Mouse (Mus musculus) cerebellum, adult 11-12 months (tissue): ENCODE results near the gene Arf1.
"Not testable (repeated sequence)": the region's sequence is repeated elsewhere in the genome, so short reads cannot be mapped to it uniquely, and the experiment has no call there.

Experiments
- DNase-seq: peaks from one replicate; pipeline ENCODE4 v3.0.0; 2022

The Arf1 gene

GRCm38 (mm10) chr11:59225167-59225566, 2.9 kb downstream of the Arf1 start:
- no peak for DNase-seq

DNA sequence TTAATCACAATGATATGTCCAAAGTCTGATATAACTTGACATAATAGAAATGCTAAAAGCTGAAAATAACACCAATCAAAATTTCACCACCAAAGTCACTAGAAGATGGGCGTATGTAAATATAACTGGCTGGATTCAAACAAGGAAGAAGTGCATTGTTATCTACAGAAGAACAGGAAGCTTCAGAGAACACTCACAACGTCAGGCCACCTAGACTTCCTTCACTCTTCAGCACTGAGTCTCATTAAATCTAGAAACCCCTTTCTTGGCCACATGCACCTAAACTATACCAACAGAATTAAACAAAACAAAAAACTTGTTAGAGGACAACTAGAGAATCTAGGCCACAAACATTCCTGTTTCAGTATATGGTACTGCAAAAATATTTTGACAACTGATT, 3.6 kb downstream of the Arf1 start:
- no peak for DNase-seq

- DNase-seq: no peak
Observed at GRCm38 (mm10) chr11:59224025-59224424, 4.0 kb downstream of the Arf1 start.

DNA sequence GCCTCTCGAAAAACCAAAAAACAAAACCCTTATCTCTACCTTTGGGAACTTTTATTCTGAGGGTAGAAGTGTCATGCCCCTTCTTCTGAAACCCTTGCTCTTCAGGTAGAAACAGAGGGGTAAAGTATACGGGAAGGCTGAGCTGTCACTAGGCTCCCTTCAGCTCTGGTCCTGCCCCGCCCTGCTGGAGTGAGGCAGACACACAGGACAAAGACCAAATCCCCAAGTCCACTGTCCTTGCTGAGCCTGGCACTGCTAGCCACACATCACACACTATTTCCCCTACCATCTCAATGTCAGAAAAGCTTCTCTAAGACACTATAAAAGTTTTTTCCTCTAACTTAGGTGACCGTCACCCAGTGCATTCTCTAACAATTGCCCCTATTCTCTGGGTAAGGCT, 5.8 kb downstream of the Arf1 start:
- no peak for DNase-seq

DNA sequence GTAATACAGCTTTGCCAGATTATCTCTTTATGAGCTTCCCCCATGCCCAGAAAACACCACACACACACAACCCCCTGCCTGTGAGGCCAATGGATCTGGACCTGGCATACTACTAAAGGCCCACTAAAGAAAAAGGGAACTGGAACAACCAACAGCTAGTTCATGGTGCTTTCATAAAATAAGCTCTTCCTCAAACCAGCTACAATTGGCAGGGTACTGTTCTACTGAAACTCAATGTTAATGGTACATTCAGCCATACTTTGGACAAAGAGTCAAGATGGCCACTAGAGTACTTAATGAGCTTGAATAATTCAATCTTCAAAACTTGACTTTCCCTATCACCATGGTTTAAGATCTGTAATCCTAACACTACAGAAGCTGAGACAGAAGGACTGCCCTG, 6.5 kb downstream of the Arf1 start:
- no peak for DNase-seq

DNA sequence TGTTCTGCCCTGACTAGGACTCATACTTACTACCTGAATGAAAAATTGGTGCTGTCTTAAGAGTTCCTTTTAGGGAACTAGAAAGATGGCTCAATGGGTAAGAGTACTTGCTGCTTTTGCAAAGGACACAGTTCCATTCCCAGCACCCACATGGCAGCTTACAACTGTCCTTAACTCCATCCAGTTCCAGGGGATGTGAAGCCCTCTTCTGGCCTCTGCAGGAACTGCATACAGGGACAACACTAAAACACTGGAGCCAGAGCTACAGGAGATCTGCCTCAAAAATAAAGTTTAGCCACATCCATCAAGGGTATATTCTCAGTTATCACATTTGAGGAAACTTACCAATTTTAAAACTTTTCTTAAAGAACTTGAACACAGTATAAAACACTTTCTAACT, 9.0 kb downstream of the Arf1 start:
- DNase-seq: no peak

GRCm38 (mm10) chr11:59218389-59218998, 9.6 kb downstream of the Arf1 start:
- no peak for DNase-seq

- no peak for DNase-seq
Observed at GRCm38 (mm10) chr11:59216955-59217354, 11.1 kb downstream of the Arf1 start.

- no peak for DNase-seq
Observed at GRCm38 (mm10) chr11:59212892-59213494, 15.1 kb downstream of the Arf1 start.

- DNase-seq: not testable (repeated sequence)
Observed at GRCm38 (mm10) chr11:59212320-59212719, 15.8 kb downstream of the Arf1 start.

GRCm38 (mm10) chr11:59211561-59211960, 16.5 kb downstream of the Arf1 start:
- not testable (repeated sequence) for DNase-seq

- DNase-seq: no peak
Observed at GRCm38 (mm10) chr11:59210020-59210419, 18.1 kb downstream of the Arf1 start.

- no peak for DNase-seq
Observed at GRCm38 (mm10) chr11:59209580-59209979, 18.5 kb downstream of the Arf1 start.

DNA sequence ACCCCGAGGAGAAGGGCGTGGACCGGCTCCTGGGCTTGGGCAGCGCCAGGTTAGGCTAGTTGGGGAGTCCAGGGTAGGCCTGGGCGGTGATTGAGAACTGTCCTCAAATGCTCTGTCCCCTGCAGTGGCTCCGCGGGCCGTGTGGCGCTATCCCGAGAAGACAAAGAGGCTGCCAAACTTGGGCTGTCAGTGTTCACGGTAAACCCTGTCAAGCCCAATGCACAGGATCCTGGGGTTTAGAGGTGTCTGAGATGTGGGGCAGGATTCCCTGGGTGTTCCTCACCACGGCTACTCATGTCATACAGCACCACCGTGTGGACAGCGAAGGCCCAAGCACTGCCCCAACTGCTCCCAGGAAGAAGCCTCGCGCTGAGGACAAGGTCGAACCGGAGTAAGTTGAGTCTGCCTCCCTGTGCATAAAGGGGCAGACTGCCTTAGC, 19.0 kb downstream of the Arf1 start:
- peak; percentile 71 for DNase-seq

GRCm38 (mm10) chr11:59208153-59208831, 19.8 kb downstream of the Arf1 start, which contains the start of gene 2310033P09Rik:
Gene 2310033P09Rik (plus strand): TSS chr11:59208321.
- DNase-seq: peak; percentile 96

- peak; percentile 90 for DNase-seq
Observed at GRCm38 (mm10) chr11:59202081-59202995, 25.7 kb downstream of the Arf1 start, which contains the start of gene Mrpl55. Gene Mrpl55 (plus strand): TSS chr11:59202486.

DNA sequence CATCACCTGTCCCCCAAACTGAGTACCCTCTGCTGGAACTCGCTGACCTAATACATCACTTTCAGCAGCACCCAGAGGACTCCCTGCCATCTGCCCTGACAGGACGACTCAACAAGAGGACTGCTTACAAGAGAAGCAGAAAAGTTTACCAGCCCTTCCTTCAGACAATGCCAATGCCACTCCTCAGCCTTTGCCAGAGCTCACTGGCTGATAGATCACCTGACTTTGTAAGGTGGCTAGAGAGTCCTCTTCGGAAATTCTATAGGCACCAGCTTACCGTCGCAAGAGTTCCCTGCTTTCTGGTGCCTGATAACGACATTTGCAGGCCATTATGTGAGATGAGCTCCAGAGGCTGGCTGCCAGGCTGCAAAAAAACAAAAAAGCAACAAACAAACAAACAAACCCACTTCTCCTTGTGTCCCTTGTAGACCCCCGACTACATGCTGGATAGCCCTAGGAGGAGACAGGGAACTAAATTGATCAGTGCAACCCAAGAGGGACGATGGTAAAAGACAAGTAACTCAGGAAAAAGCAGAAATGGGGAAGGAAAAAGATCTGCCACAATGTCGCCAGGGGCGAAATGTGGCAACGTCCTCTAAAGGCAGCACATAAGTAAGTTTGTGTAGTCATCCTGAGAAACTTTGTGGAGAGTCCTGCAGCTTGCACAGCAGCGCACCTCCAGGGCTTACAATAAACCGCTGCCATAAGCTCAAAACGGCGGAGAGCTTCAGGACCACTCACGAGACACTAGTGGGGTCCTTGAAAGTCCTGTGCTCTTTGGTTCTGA, 26.7 kb downstream of the Arf1 start:
- DNase-seq: peak; percentile 31

DNA sequence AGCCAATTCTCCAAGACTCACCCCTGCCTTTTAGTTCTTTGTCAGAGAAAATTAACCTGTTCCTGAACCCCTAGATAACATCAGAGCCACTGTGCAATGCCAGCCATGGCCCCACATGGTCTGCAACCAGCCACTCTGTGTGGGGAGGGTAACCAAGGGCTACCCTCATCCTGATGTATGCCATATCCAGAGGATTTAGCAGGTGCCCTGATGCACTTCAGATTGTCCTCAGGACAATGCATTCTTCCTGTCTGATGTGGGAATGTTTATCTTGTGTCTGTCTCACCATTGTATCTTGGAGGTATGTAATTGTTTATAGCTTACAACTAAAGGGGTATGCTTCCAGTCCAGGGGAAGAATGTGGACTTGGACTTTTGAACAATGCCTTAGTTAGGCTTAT, 31.8 kb downstream of the Arf1 start:
- no peak for DNase-seq

- DNase-seq: no peak
Observed at GRCm38 (mm10) chr11:59192059-59192386, 36.0 kb downstream of the Arf1 start, which contains the start of gene Guk1. Gene Guk1 (minus strand): TSS chr11:59192212.

DNA sequence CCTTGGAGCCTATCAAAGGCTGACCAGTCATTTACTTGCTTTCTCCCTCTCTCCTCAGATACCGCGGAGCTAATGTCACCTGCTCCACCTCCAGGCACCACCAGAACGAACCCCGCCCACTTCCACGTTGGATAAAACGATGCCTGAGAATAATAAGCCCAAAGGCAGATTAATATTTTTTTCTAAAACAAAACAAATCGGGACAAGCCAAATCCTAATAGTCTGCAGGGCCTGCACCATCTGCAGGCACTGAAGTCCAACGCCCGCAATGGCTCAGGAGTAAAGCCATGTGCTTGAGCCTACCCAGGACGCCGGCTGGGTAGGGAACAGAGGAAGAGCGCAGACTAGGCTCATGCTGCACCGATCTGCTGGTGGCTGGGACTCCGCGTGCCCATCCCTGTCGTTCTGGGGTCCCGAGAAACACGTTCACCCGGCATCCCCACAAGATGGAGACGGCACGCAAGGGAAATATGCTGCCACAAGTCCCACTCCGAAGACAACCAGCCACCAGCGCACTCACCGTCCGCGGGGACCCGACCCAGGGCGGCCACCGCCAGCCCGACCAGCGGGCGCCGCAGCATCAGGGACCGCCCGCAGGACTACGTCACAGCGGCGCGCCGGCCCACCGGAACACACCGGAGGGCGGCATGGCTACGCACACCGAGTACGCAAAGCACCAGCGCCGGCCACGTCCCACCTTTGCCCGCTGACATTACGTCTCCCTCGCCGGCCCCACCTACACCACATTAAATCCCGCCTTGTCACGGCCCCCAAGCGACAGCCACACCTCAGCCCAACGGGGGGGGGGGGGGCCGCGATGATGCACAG, 36.6 kb downstream of the Arf1 start:
- peak; percentile 92 for DNase-seq

DNA sequence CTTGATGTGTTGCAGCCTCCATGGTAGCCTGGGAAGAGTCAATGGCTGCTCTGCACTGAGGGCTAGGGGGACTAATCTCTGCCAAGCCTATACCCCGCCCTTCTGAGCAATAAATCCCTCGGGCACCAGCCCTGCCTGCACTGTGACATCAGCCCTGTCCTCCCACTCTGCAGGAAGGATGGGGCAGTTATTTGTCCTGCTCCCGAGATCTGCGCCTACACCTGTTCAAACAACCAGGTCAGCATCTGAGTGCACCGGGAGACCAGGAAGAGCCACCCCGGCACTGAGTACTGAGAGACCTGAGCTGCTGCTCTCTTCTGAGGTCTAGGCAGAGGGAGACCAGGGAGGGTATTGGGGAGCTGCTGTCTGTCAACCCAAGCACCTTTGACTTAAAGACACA, 40.4 kb downstream of the Arf1 start:
- DNase-seq: no peak
